Mouse (Mus musculus): Measurements from ENCODE around the gene Atp8b5. TPM values are rescaled to one million over a fixed set of nuclear protein-coding genes. Genes with fewer than 3 reads are reported as not detected.

Gene Atp8b5
- polyA plus RNA-seq, 1 experiment from 2014 or later: 0.27 TPM

DNA sequence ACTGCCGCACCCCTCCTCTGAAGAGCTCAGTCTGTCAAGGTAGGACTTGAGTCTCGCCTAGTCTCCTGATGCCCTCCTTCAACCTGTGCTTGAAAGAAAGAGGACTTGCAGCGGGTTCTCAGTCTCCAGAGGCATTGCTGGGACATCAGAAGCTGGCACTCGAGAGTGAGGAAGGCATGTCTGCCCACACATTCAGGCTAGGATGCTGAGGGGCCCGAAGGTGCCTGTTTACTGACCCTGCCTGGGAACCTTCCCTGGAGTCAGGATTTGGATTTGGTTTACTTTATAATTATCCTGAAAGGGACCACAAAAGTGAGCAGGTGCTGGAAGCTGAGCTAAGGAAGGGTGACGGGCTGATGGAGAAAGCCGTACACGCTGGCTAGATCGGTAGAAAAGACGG lies 134.5 kb downstream of the Atp8b5 start:
- Histone ChIP-seq H3K4me1 (peaks cover 45% of the 10 kb centered on the region), H3K4me3 (replicated peaks) (no peak overlapping the region; the same call in 1 of the 2 replicates), H3K9ac (no peak overlapping the region), H3K36me3 (no peaks in the 10 kb centered on the region), H3K9me3 (no peaks in the 10 kb centered on the region), H3K27ac (peak overlapping the region; percentile 6; the same call in 1 of the 2 replicates), H3K27me3 (replicated peaks) (no peaks in the 10 kb centered on the region), H3K4me2 (peak overlapping the region; percentile 4; the same call in 1 of the 2 replicates)
- WGBS: 77% methylated on average over 10 of the region's 10 CpGs
- no peak for ATAC-seq (ENCODE audit: insufficient read depth, low FRiP score, low read depth)

DNA sequence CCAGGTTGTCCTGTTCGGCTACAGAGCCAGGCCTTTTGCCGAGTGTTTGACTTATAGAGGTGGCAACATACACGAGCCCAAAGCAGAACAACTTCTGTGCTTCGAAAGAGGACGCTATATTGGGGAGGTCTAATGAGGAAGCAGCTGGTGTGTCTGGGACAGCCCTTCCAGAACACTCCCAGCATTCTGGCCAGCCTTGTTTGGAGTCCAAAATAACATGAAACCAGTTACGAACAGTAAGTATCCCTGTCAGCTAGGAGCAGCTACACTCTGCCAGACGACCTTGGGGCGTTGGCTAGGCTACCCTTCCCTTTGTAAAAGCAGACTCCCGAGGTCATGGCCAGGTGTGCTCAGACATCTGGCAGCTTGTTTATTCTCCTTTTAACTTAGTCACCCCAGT lies 135.3 kb downstream of the Atp8b5 start:
- peak overlapping the region; percentile 0; the same call in 1 of the 2 replicates for H3K4me2 ChIP-seq
- peaks cover 45% of the 10 kb centered on the region for H3K4me1 ChIP-seq
- H3K36me3 ChIP-seq: no peaks in the 10 kb centered on the region
- H3K27me3 ChIP-seq (replicated peaks): no peaks in the 10 kb centered on the region
- no peak overlapping the region for H3K4me3 ChIP-seq (replicated peaks)
- no peak for ATAC-seq (ENCODE audit: insufficient read depth, low FRiP score, low read depth)
- H3K9ac ChIP-seq: no peak overlapping the region
- peak overlapping the region; percentile 18; the same call in 1 of the 2 replicates for H3K27ac ChIP-seq
- H3K9me3 ChIP-seq: no peaks in the 10 kb centered on the region
- 44% methylated on average over 9 of the region's 9 CpGs for WGBS

GRCm38 (mm10) chr4:43404697-43405096 lies 137.7 kb downstream of the Atp8b5 start:
- no peak overlapping the region for H3K9ac ChIP-seq
- H3K36me3 ChIP-seq: no peaks in the 10 kb centered on the region
- ATAC-seq (ENCODE audit: insufficient read depth, low FRiP score, low read depth): no peak
- WGBS: 89% methylated on average over 10 of the region's 10 CpGs
- no peak overlapping the region for H3K27ac ChIP-seq
- no peak overlapping the region for H3K4me3 ChIP-seq (replicated peaks)
- H3K27me3 ChIP-seq (replicated peaks): no peaks in the 10 kb centered on the region
- no peaks in the 10 kb centered on the region for H3K9me3 ChIP-seq
- H3K4me2 ChIP-seq: no peak overlapping the region
- peaks cover 28% of the 10 kb centered on the region for H3K4me1 ChIP-seq

DNA sequence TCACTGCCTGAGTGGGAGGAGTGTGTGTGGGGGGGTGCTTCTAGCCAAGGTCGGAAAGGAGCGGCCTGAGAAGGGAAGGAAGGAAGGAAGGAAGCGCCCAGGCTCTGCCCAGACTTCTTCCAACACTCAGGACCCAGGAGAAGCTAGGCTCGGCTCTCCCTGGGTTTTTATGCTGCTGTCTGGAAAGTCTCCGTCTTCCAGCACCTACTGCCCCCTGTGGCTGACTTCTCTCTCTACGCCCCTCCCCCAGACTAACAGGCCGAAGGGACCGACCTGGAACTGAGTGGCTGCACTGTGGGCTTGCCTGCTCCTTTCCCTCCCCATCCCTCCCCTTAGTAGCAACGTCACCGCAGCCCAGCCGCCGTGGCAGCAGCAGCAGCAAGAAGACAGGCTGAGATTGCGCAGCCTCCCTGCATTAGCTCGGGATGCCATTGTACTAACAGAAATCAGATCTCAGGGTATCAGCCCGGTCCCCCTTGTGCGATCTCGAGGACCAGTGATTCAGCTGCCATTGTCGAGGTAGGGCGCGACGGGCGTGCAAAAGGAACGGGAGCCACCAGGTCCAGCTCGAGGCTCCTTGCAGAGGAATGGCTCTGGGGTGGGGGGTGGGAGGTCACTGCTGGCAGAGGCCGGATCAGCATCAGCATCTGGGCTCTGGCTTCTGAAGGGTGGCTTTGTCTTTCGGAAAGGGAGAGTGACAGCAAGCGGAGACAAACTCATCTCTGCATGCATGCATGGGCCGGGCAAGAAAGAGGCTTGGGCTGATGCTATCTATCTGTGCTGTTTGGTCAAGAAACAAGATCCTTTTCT lies 139.4 kb downstream of the Atp8b5 start:
- Histone ChIP-seq H3K27ac (peak overlapping the region; percentile 90), H3K27me3 (replicated peaks) (no peaks in the 10 kb centered on the region), H3K9ac (peak overlapping the region; percentile 25; the same call in 1 of the 2 replicates), H3K4me2 (peak overlapping the region; percentile 68), H3K36me3 (no peaks in the 10 kb centered on the region), H3K4me1 (peaks cover 12% of the 10 kb centered on the region), H3K4me3 (replicated peaks) (peak overlapping the region; percentile 52), H3K9me3 (no peaks in the 10 kb centered on the region)
- peak; percentile 92 for ATAC-seq (ENCODE audit: insufficient read depth, low FRiP score, low read depth)
- WGBS: 3% methylated on average over 28 of the region's 28 CpGs

- H3K4me3 ChIP-seq (replicated peaks): peak overlapping the region; percentile 52
- H3K4me1 ChIP-seq: peaks cover 6% of the 10 kb centered on the region; the same call in 1 of the 2 replicates
- 69% methylated on average over 12 of the region's 12 CpGs for WGBS
- ATAC-seq (ENCODE audit: insufficient read depth, low FRiP score, low read depth): no peak
- H3K9ac ChIP-seq: peak overlapping the region; percentile 25; the same call in 1 of the 2 replicates
- H3K9me3 ChIP-seq: no peaks in the 10 kb centered on the region
- peak overlapping the region; percentile 68 for H3K4me2 ChIP-seq
- H3K36me3 ChIP-seq: no peaks in the 10 kb centered on the region
- no peaks in the 10 kb centered on the region for H3K27me3 ChIP-seq (replicated peaks)
- H3K27ac ChIP-seq: peak overlapping the region; percentile 90
These were observed 140.3 kb downstream of the Atp8b5 start for GRCm38 (mm10) chr4:43407071-43407920.

GRCm38 (mm10) chr4:43414761-43415160 lies 147.8 kb downstream of the Atp8b5 start:
- ATAC-seq (ENCODE audit: insufficient read depth, low FRiP score, low read depth): no peak
- H3K9me3 ChIP-seq: no peaks in the 10 kb centered on the region
- H3K9ac ChIP-seq: no peak overlapping the region
- 0 out of 2 replicates have a peak, but pooled peaks cover 1% of the 10 kb centered on the region for H3K4me1 ChIP-seq
- H3K4me3 ChIP-seq (replicated peaks): no peak overlapping the region
- no peak overlapping the region for H3K27ac ChIP-seq
- H3K27me3 ChIP-seq (replicated peaks): no peaks in the 10 kb centered on the region
- WGBS: 85% methylated on average over 14 of the region's 14 CpGs
- H3K4me2 ChIP-seq: no peak overlapping the region
- H3K36me3 ChIP-seq: peaks cover 22% of the 10 kb centered on the region

DNA sequence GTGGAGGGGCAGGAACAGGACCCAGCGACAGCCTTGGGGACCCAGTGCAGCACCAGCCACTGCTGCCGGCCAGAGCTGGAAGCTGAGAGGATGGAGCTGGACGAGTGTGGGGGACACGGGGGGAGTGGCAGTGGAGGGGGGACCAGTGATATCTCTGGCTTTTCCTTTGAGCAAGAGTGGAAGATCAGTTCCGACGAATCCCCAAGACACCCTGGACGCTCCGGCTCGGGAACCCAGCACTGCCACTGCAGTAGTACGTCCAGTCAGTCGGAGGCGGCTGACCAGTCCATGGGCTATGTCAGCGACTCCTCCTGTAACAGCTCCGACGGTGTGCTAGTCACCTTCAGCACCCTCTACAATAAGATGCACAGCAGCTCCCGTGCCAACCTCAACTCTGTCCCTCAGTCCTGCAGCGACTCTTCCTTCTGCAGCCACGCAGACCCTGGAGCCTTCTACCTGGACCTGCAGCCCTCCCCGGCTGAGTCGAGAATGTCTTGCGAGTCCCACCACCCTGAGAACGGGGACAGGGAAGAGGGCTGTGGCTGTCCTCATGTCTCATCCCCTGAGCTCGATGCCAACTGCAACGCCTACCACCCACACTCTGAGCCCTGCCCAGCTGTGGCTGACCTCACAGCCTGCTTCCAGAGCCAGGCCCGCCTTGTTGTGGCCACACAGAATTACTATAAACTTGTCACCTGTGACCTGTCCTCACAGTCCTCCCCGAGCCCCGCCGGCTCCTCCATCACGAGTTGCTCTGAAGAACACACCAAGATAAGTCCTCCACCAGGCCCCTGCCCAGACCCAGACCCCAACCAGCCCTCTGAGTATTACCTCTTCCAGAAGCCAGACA lies 148.5 kb downstream of the Atp8b5 start:
- Histone ChIP-seq H3K36me3 (peaks cover 22% of the 10 kb centered on the region), H3K9ac (no peak overlapping the region), H3K4me2 (no peak overlapping the region), H3K4me3 (replicated peaks) (no peak overlapping the region), H3K9me3 (no peaks in the 10 kb centered on the region), H3K4me1 (0 out of 2 replicates have a peak, but pooled peaks cover 6% of the 10 kb centered on the region), H3K27ac (no peak overlapping the region), H3K27me3 (replicated peaks) (no peaks in the 10 kb centered on the region)
- WGBS: 89% methylated on average over 29 of the region's 29 CpGs
- ATAC-seq (ENCODE audit: insufficient read depth, low FRiP score, low read depth): no peak

DNA sequence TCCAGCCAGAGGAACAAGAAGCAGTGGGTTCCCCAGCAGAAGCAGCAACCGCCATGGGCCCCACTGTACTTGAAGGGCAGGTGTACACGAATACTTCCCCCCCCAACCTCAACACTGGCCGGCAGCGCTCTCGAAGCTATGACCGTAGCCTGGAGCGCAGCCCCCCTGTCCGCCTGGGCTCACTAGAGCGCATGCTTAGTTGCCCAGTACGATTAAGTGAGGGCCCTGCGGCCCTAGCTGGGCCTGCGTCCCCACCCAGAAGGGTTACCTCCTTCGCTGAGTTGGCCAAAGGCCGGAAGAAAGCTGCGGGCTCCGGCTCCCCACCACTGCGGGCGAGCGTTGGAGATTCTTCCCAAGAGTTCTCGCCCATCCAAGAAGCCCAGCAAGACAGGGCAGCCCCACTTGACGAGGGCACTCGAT lies 149.1 kb downstream of the Atp8b5 start:
- no peaks in the 10 kb centered on the region for H3K9me3 ChIP-seq
- no peak overlapping the region for H3K4me3 ChIP-seq (replicated peaks)
- H3K36me3 ChIP-seq: peaks cover 22% of the 10 kb centered on the region
- H3K9ac ChIP-seq: no peak overlapping the region
- H3K27me3 ChIP-seq (replicated peaks): no peaks in the 10 kb centered on the region
- 0 out of 2 replicates have a peak, but pooled peaks cover 6% of the 10 kb centered on the region for H3K4me1 ChIP-seq
- 94% methylated on average over 22 of the region's 22 CpGs for WGBS
- no peak for ATAC-seq (ENCODE audit: insufficient read depth, low FRiP score, low read depth)
- H3K4me2 ChIP-seq: no peak overlapping the region
- H3K27ac ChIP-seq: no peak overlapping the region

GRCm38 (mm10) chr4:43417269-43418062 lies 150.5 kb downstream of the Atp8b5 start:
- ATAC-seq (ENCODE audit: insufficient read depth, low FRiP score, low read depth): no peak
- WGBS: 61% methylated on average over 16 of the region's 16 CpGs
- no peak overlapping the region for H3K9ac ChIP-seq

GRCm38 (mm10) chr4:43418450-43418849 lies 151.5 kb downstream of the Atp8b5 start:
- 0 out of 2 replicates have a peak, but pooled peaks cover 6% of the 10 kb centered on the region for H3K4me1 ChIP-seq
- 78% methylated on average over 4 of the region's 4 CpGs for WGBS
- no peaks in the 10 kb centered on the region for H3K27me3 ChIP-seq (replicated peaks)
- H3K9me3 ChIP-seq: no peaks in the 10 kb centered on the region
- H3K36me3 ChIP-seq: peaks cover 33% of the 10 kb centered on the region
- H3K4me3 ChIP-seq (replicated peaks): no peak overlapping the region
- no peak overlapping the region for H3K9ac ChIP-seq
- H3K4me2 ChIP-seq: no peak overlapping the region
- no peak overlapping the region for H3K27ac ChIP-seq
- no peak for ATAC-seq (ENCODE audit: insufficient read depth, low FRiP score, low read depth)

More at GRCm38 (mm10) chr4:43417269-43418062, 150.5 kb downstream of the Atp8b5 start:
- Histone ChIP-seq H3K36me3 (peaks cover 29% of the 10 kb centered on the region), H3K4me1 (0 out of 2 replicates have a peak, but pooled peaks cover 6% of the 10 kb centered on the region), H3K4me2 (no peak overlapping the region), H3K4me3 (replicated peaks) (no peak overlapping the region), H3K27me3 (replicated peaks) (no peaks in the 10 kb centered on the region), H3K27ac (no peak overlapping the region), H3K9me3 (no peaks in the 10 kb centered on the region)
